Mouse (Mus musculus): ENCODE results near the gene Bora. TPM values are rescaled to one million over a fixed set of nuclear protein-coding genes. Genes with fewer than 3 reads are reported as not detected.
"Not testable (repeated sequence)": the region's sequence is repeated elsewhere in the genome, so short reads cannot be mapped to it uniquely, and the experiment has no call there.

The Bora gene
- polyA plus RNA-seq, 1 experiment from 2014 or later = 9.3 TPM

- 85% methylated on average over 5 of the region's 5 CpGs for WGBS
- Histone ChIP-seq H3K9ac (ENCODE audit: low read depth, low read length) (no peak overlapping the region), H3K36me3 (ENCODE audit: control insufficient read depth, insufficient read depth, low read length) (peaks cover 11% of the 10 kb centered on the region; the same call in 1 of the 2 replicates), H3K9me3 (replicated peaks; ENCODE audit: control insufficient read depth, low read length, poor library complexity, severe bottlenecking) (no peaks in the 10 kb centered on the region), H3K4me3 (ENCODE audit: low read depth, low read length) (no peak overlapping the region), H3K4me1 (ENCODE audit: control insufficient read depth, insufficient read depth, low read length) (no peaks in the 10 kb centered on the region), H3K27ac (ENCODE audit: low read length) (no peak overlapping the region), H3K27me3 (ENCODE audit: control insufficient read depth, insufficient read depth, low read depth, low read length) (no peaks in the 10 kb centered on the region), H3K4me2 (ENCODE audit: low read length) (no peak overlapping the region)
- no peak for ATAC-seq
These were observed 13.4 kb upstream of the Bora start for GRCm38 (mm10) chr14:99032596-99032995.

DNA sequence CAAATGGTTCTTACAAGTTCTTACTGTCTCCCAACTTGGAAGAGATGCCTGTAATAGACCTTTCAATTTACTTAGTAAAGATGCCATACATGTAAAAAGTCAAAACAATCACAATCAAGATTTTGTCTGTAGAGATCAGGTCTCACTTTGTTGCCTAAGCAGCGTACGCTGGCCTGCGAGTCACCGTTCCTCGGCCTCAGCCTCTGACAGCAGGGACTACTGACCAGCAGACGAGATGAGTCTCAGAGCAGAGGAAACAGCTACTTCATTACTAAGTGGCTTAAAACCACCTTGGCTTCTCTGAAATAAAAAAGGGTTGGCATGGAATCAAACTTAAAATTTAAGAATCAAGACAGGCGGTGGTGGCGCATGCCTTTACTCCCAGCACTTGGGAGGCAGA, 11.2 kb upstream of the Bora start:
- not testable (repeated sequence) for H3K4me1 ChIP-seq (ENCODE audit: control insufficient read depth, insufficient read depth, low read length); ATAC-seq; H3K9ac ChIP-seq (ENCODE audit: low read depth, low read length); H3K4me2 ChIP-seq (ENCODE audit: low read length); H3K9me3 ChIP-seq (replicated peaks; ENCODE audit: control insufficient read depth, low read length, poor library complexity, severe bottlenecking); H3K27me3 ChIP-seq (ENCODE audit: control insufficient read depth, insufficient read depth, low read depth, low read length); H3K27ac ChIP-seq (ENCODE audit: low read length); H3K4me3 ChIP-seq (ENCODE audit: low read depth, low read length)
- WGBS = 93% methylated on average over 8 of the region's 8 CpGs
- H3K36me3 ChIP-seq (ENCODE audit: control insufficient read depth, insufficient read depth, low read length) = peaks cover 15% of the 10 kb centered on the region

DNA sequence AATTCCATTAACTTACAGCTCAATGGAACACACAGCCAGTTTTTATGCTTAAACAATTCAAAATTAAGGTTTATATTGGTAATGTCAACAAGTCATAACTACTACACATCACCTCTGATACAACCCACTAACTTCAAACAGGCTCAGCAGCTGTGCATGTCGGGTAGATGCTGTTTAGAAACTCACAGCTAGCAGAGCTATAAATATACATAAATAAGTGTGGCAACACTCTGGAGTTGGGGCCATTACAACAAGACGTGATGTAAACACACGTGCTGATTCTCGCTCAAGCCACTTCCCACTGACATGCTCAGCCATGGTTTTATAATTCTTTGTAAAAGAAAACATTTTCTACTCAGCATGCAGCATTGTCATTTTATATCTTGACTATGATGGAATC, 10.0 kb upstream of the Bora start:
- 82% methylated on average over 4 of the region's 4 CpGs for WGBS
- no peak overlapping the region for H3K4me2 ChIP-seq (ENCODE audit: low read length)
- H3K9ac ChIP-seq (ENCODE audit: low read depth, low read length) = no peak overlapping the region
- no peaks in the 10 kb centered on the region for H3K27me3 ChIP-seq (ENCODE audit: control insufficient read depth, insufficient read depth, low read depth, low read length)
- no peak overlapping the region for H3K27ac ChIP-seq (ENCODE audit: low read length)
- H3K36me3 ChIP-seq (ENCODE audit: control insufficient read depth, insufficient read depth, low read length) = peaks cover 15% of the 10 kb centered on the region
- no peak for ATAC-seq
- H3K9me3 ChIP-seq (replicated peaks; ENCODE audit: control insufficient read depth, low read length, poor library complexity, severe bottlenecking) = no peaks in the 10 kb centered on the region
- no peaks in the 10 kb centered on the region for H3K4me1 ChIP-seq (ENCODE audit: control insufficient read depth, insufficient read depth, low read length)
- no peak overlapping the region for H3K4me3 ChIP-seq (ENCODE audit: low read depth, low read length)

DNA sequence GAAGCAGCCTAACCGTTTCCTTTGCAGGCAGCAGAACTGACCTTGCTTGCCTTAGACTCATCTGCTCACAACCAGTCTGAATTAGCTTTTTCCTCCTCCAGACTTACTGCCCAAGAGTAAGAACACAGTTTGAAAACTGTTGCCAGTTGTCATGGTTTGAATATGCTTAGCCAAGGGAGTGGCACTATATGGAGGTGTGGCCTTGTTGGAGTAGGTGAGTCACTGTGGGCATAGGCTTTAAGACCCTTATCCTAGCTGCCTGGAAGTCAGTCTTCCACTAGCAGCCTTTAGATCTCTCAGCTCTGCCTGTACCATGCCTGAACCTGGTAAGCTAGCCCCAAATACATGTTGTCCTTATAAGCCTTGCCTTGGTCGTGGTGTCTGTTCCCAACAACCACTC, 8.3 kb upstream of the Bora start:
- H3K4me2 ChIP-seq (ENCODE audit: low read length) = no peak overlapping the region
- peaks cover 12% of the 10 kb centered on the region for H3K36me3 ChIP-seq (ENCODE audit: control insufficient read depth, insufficient read depth, low read length)
- no peaks in the 10 kb centered on the region for H3K27me3 ChIP-seq (ENCODE audit: control insufficient read depth, insufficient read depth, low read depth, low read length)
- no peak overlapping the region for H3K9ac ChIP-seq (ENCODE audit: low read depth, low read length)
- no peak overlapping the region for H3K27ac ChIP-seq (ENCODE audit: low read length)
- ATAC-seq = no peak
- no peaks in the 10 kb centered on the region for H3K9me3 ChIP-seq (replicated peaks; ENCODE audit: control insufficient read depth, low read length, poor library complexity, severe bottlenecking)
- H3K4me3 ChIP-seq (ENCODE audit: low read depth, low read length) = no peak overlapping the region
- 82% methylated on average over 2 of the region's 2 CpGs for WGBS
- no peaks in the 10 kb centered on the region for H3K4me1 ChIP-seq (ENCODE audit: control insufficient read depth, insufficient read depth, low read length)

- not testable (repeated sequence) for ATAC-seq; H3K4me3 ChIP-seq (ENCODE audit: low read depth, low read length); H3K27me3 ChIP-seq (ENCODE audit: control insufficient read depth, insufficient read depth, low read depth, low read length); H3K9me3 ChIP-seq (replicated peaks; ENCODE audit: control insufficient read depth, low read length, poor library complexity, severe bottlenecking); H3K4me2 ChIP-seq (ENCODE audit: low read length); H3K9ac ChIP-seq (ENCODE audit: low read depth, low read length); H3K27ac ChIP-seq (ENCODE audit: low read length); H3K36me3 ChIP-seq (ENCODE audit: control insufficient read depth, insufficient read depth, low read length); H3K4me1 ChIP-seq (ENCODE audit: control insufficient read depth, insufficient read depth, low read length)
- WGBS = 49% methylated on average over 5 of the region's 5 CpGs
These were observed 6.7 kb upstream of the Bora start for GRCm38 (mm10) chr14:99039308-99039707.

- H3K4me2 ChIP-seq (ENCODE audit: low read length) = no peak overlapping the region
- no peaks in the 10 kb centered on the region for H3K27me3 ChIP-seq (ENCODE audit: control insufficient read depth, insufficient read depth, low read depth, low read length)
- ATAC-seq = no peak
- peaks cover 4% of the 10 kb centered on the region; the same call in 1 of the 2 replicates for H3K36me3 ChIP-seq (ENCODE audit: control insufficient read depth, insufficient read depth, low read length)
- no peak overlapping the region for H3K4me3 ChIP-seq (ENCODE audit: low read depth, low read length)
- peaks cover 17% of the 10 kb centered on the region for H3K4me1 ChIP-seq (ENCODE audit: control insufficient read depth, insufficient read depth, low read length)
- no peak overlapping the region for H3K27ac ChIP-seq (ENCODE audit: low read length)
- 73% methylated on average over 4 of the region's 4 CpGs for WGBS
- H3K9ac ChIP-seq (ENCODE audit: low read depth, low read length) = no peak overlapping the region
- H3K9me3 ChIP-seq (replicated peaks; ENCODE audit: control insufficient read depth, low read length, poor library complexity, severe bottlenecking) = no peaks in the 10 kb centered on the region
These were observed 4.6 kb upstream of the Bora start for GRCm38 (mm10) chr14:99041416-99041815.

- no peaks in the 10 kb centered on the region; the same call in 1 of the 2 replicates for H3K36me3 ChIP-seq (ENCODE audit: control insufficient read depth, insufficient read depth, low read length)
- H3K9me3 ChIP-seq (replicated peaks; ENCODE audit: control insufficient read depth, low read length, poor library complexity, severe bottlenecking) = no peaks in the 10 kb centered on the region
- H3K27me3 ChIP-seq (ENCODE audit: control insufficient read depth, insufficient read depth, low read depth, low read length) = no peaks in the 10 kb centered on the region
- H3K4me1 ChIP-seq (ENCODE audit: control insufficient read depth, insufficient read depth, low read length) = peaks cover 19% of the 10 kb centered on the region
- H3K27ac ChIP-seq (ENCODE audit: low read length) = no peak overlapping the region
- no peak for ATAC-seq
- H3K4me3 ChIP-seq (ENCODE audit: low read depth, low read length) = no peak overlapping the region
- H3K9ac ChIP-seq (ENCODE audit: low read depth, low read length) = no peak overlapping the region
- H3K4me2 ChIP-seq (ENCODE audit: low read length) = peak overlapping the region; percentile 71; the same call in 1 of the 2 replicates
- WGBS = 61% methylated on average over 1 of the region's 1 CpGs
These were observed 2.5 kb upstream of the Bora start for GRCm38 (mm10) chr14:99043499-99043898.

GRCm38 (mm10) chr14:99044096-99044495, 1.9 kb upstream of the Bora start:
- Histone ChIP-seq H3K27me3 (ENCODE audit: control insufficient read depth, insufficient read depth, low read depth, low read length) (no peaks in the 10 kb centered on the region), H3K4me1 (ENCODE audit: control insufficient read depth, insufficient read depth, low read length) (peaks cover 19% of the 10 kb centered on the region), H3K27ac (ENCODE audit: low read length) (no peak overlapping the region), H3K4me2 (ENCODE audit: low read length) (peak overlapping the region; percentile 71), H3K9ac (ENCODE audit: low read depth, low read length) (0 out of 2 replicates have a peak overlapping the region, but pooled peaks have one; percentile 17), H3K4me3 (ENCODE audit: low read depth, low read length) (no peak overlapping the region), H3K9me3 (replicated peaks; ENCODE audit: control insufficient read depth, low read length, poor library complexity, severe bottlenecking) (no peaks in the 10 kb centered on the region), H3K36me3 (ENCODE audit: control insufficient read depth, insufficient read depth, low read length) (no peaks in the 10 kb centered on the region; the same call in 1 of the 2 replicates)
- WGBS = 25% methylated on average over 10 of the region's 10 CpGs
- ATAC-seq = no peak

- H3K9me3 ChIP-seq (replicated peaks; ENCODE audit: control insufficient read depth, low read length, poor library complexity, severe bottlenecking) = no peaks in the 10 kb centered on the region
- H3K36me3 ChIP-seq (ENCODE audit: control insufficient read depth, insufficient read depth, low read length) = no peaks in the 10 kb centered on the region
- H3K9ac ChIP-seq (ENCODE audit: low read depth, low read length) = peak overlapping the region; percentile 91; the same call in 1 of the 2 replicates
- H3K4me3 ChIP-seq (ENCODE audit: low read depth, low read length) = peak overlapping the region; percentile 81
- H3K4me1 ChIP-seq (ENCODE audit: control insufficient read depth, insufficient read depth, low read length) = peaks cover 19% of the 10 kb centered on the region
- H3K27me3 ChIP-seq (ENCODE audit: control insufficient read depth, insufficient read depth, low read depth, low read length) = no peaks in the 10 kb centered on the region
- peak overlapping the region; percentile 71 for H3K4me2 ChIP-seq (ENCODE audit: low read length)
- ATAC-seq = no peak
- H3K27ac ChIP-seq (ENCODE audit: low read length) = no peak overlapping the region
- 4% methylated on average over 5 of the region's 5 CpGs for WGBS
These were observed 1.3 kb upstream of the Bora start for GRCm38 (mm10) chr14:99044718-99045117.
